Mouse (Mus musculus) cerebellum, postnatal 4 days (tissue): ENCODE results near the gene Rnf24.

ENCODE experiments used
- DNase-seq, 2 experiments: peaks; one replicate each; pipeline ENCODE4 v3.0.0; 2022; ENCODE audit warnings: low spot score in 2 of 2, mixed read lengths in 1 of 2

Rnf24 gene

GRCm38 (mm10) chr2:131262680-131263670, 89.7 kb downstream of the Rnf24 start:
- DNase-seq = no peak

GRCm38 (mm10) chr2:131262213-131262672, 90.4 kb downstream of the Rnf24 start, which contains the start of gene Pank2:
TSS of gene Pank2 (plus strand) at chr2:131262495.
- DNase-seq = peak; percentile 96 to 97

GRCm38 (mm10) chr2:131261481-131262212, 91.0 kb downstream of the Rnf24 start:
- DNase-seq = no peak

- DNase-seq = no peak
These were observed 92.0 kb downstream of the Rnf24 start for GRCm38 (mm10) chr2:131260544-131261307.

- DNase-seq = no peak
These were observed 94.0 kb downstream of the Rnf24 start for GRCm38 (mm10) chr2:131258693-131259092.

- DNase-seq = no peak
These were observed 97.0 kb downstream of the Rnf24 start for GRCm38 (mm10) chr2:131255738-131256137.

GRCm38 (mm10) chr2:131254329-131254713, 98.4 kb downstream of the Rnf24 start:
- no peak for DNase-seq

- DNase-seq = peak; percentile 28 to 51
These were observed 98.9 kb downstream of the Rnf24 start for GRCm38 (mm10) chr2:131253681-131254328.
